Mouse (Mus musculus) heart, adult 9 months (tissue): ENCODE measurements around the gene Mras.

ENCODE experiments used
- DNase-seq, 2 experiments: peaks; one replicate each; pipeline ENCODE4 v3.0.0; 2022; ENCODE audit warnings: low spot score in 2 of 2

Mras gene

GRCm38 (mm10) chr9:99437031-99437764 lies at the start of gene Mras:
Mras (minus strand) TSS chr9:99437381.
- peak in 1 of 2 experiments; percentile 14 for DNase-seq

- DNase-seq: no peak
Measured at GRCm38 (mm10) chr9:99485144-99485543, 48.0 kb upstream of the Mras start.

GRCm38 (mm10) chr9:99484632-99485031 lies 47.5 kb upstream of the Mras start:
- no peak for DNase-seq

- DNase-seq: no peak
Measured at GRCm38 (mm10) chr9:99483191-99483590, 46.0 kb upstream of the Mras start.

- no peak for DNase-seq
Measured at GRCm38 (mm10) chr9:99480764-99481163, 43.6 kb upstream of the Mras start.

GRCm38 (mm10) chr9:99479181-99479711 lies 42.1 kb upstream of the Mras start:
- peak in 1 of 2 experiments; percentile 13 for DNase-seq

- no peak for DNase-seq
Measured at GRCm38 (mm10) chr9:99471334-99471733, 34.2 kb upstream of the Mras start.

GRCm38 (mm10) chr9:99470347-99471092 lies 33.3 kb upstream of the Mras start:
- DNase-seq: no peak

- no peak for DNase-seq
Measured at GRCm38 (mm10) chr9:99469681-99470273, 32.6 kb upstream of the Mras start.

GRCm38 (mm10) chr9:99468572-99468971 lies 31.4 kb upstream of the Mras start:
- no peak for DNase-seq

- DNase-seq: no peak
Measured at GRCm38 (mm10) chr9:99464876-99465275, 27.7 kb upstream of the Mras start.

GRCm38 (mm10) chr9:99459730-99460129 lies 22.5 kb upstream of the Mras start:
- DNase-seq: no peak

GRCm38 (mm10) chr9:99458529-99459208 lies 21.5 kb upstream of the Mras start:
- DNase-seq: no peak

GRCm38 (mm10) chr9:99454211-99454610 lies 17.0 kb upstream of the Mras start:
- no peak for DNase-seq

- no peak for DNase-seq
Measured at GRCm38 (mm10) chr9:99451161-99451560, 14.0 kb upstream of the Mras start, which contains the start of gene Nme9. Nme9 (plus strand) TSS chr9:99451475.

GRCm38 (mm10) chr9:99449886-99450647 lies 12.9 kb upstream of the Mras start:
- peak in 1 of 2 experiments; percentile 8 for DNase-seq

- no peak for DNase-seq
Measured at GRCm38 (mm10) chr9:99447323-99447722, 10.1 kb upstream of the Mras start.

- no peak for DNase-seq
Measured at GRCm38 (mm10) chr9:99446259-99446658, 9.1 kb upstream of the Mras start.

- no peak for DNase-seq
Measured at GRCm38 (mm10) chr9:99444590-99445178, 7.5 kb upstream of the Mras start.

- DNase-seq: no peak
Measured at GRCm38 (mm10) chr9:99441647-99442433, 4.7 kb upstream of the Mras start.
